Mouse (Mus musculus): ENCODE measurements around the gene Miga1. TPM values are rescaled to one million over a fixed set of nuclear protein-coding genes. Genes with fewer than 3 reads are reported as not detected.

The Miga1 gene
- 10 to 100 TPM; 17.2 to 17.7 TPM for total RNA-seq (2021)

DNA sequence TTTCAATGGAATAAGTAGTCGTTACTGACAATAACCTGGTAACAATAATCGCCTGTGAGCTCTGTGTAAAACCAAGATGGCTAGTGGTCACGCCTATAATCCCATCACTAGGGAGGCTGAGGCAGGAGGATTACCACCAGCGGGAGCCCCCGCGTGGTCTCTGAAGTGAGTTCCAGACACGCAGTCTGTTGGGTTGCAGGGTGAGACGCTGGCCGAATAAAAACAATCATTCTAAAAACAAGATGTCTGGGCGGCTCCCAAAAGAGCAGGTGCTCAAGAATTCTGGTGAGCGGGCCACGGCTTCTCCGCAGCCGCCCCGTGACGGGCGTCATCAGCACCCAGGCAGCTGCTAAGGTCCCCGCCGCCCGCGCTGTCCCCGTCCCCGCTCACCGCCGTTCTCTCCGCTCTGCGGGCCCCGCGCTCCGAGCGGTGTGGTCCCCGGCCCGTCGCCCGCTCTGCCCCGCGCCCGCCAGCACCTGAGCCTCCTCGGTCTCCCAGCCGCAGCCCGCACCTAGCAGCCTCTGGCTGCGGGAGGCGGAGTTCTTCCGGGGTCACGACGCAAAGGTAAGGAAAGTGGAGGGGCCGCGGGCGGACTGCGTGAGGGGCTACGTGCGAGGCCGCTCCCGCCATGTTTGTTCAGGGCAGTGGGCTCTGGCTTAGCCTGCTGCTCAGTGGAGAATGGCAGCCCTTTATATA is at the start of gene Miga1:
Gene Miga1, minus strand, starts transcription at position 546 of the 696 bp plus-strand sequence.
- peak; percentile 82 for DNase-seq

DNA sequence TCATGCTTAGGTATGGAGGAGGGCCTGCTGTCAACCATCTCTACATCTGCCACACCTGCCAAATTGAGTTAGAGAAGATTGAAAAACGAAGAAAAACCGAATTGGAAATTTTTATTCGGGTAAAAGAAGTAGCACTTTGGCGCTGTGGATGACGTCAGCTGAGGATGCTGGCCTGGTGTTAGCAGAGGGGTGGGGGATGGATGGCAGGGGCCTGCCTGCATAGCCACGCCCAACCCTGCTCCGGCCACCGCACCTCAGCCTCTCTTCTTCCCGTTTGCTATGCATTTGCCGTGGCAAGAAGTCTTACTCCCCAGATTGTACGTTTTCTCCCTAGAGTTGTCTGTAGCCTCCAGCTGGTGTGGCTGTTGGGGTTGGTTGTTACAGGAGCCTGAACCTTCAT is 43.9 kb upstream of the Miga1 start:
- no peak for DNase-seq

DNA sequence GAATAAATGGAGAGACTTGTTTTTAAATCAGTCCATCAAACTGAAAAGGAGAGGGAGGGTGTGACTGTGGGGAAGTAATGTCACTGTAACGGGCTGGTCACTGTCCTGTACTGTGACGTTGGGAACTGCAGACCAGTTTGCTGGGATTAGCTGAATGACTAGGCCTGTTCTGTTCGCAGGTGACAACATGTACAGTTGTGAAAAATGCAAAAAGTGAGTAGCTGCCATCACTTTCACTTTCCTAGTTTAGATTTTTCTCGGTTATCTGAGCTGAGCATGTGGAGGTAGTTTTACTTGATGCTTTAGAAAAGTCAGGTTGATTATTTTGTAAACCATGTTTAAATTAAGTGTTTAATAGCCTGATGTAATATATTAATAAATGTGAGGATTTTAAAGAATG is 35.9 kb upstream of the Miga1 start:
- DNase-seq = no peak

DNA sequence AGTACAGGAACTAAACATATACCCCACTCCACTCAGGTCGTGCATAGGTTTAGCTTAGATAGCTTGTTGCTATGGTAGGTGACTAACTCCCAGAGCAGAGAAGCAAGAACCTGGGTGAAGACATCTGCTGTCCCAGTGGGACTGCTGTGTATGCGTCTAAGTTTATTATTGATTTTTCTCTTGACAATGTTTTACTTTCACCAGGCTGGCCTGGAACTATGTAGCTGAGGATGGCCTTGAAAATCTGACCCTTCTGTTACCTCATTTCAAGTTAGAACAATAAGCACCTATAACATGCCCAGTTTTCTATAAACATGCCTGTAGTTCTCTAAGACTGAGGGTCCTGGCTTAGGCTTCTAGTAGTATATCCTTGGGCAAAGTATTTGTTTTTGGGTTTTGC is 24.0 kb upstream of the Miga1 start:
- no peak for DNase-seq

DNA sequence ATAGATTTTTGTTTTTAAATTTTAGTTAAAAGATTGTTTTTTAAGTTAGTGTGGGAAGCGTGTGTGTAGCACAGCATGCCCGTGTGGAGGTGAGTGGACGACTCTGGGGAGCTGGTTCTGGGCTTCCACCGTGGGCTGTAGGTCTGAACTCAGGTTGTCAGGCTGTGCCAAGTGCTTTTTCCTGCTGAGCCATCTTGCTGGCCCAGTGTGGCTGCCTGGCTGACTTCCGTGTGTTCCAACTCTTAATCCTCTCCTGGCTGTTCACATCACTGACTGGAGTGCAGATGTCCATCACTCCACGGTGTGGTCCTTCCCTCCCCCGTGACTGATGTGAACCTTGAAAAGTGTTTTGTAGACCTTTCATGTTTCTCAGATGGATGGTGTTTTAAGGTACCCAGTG is 18.9 kb upstream of the Miga1 start:
- no peak for DNase-seq

DNA sequence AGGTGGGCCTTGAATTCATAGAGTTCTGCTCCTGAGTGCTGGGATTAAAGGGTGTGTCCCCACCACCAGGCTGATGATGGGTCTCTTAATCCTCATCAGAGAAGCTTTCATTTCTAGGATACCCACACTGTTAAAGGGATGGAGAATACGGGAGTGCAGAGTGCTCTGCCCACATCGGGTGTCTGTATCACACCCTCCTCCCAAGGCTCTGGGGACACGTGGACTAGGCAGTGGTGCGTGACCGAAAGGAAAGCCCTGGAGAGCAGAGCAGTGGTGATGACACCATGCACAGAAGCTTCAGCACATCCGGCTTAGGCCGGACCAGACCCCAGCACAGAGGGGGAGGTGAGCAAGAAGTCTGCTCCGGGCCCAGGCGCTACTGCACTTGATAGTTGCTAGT is 16.5 kb upstream of the Miga1 start:
- no peak for DNase-seq

DNA sequence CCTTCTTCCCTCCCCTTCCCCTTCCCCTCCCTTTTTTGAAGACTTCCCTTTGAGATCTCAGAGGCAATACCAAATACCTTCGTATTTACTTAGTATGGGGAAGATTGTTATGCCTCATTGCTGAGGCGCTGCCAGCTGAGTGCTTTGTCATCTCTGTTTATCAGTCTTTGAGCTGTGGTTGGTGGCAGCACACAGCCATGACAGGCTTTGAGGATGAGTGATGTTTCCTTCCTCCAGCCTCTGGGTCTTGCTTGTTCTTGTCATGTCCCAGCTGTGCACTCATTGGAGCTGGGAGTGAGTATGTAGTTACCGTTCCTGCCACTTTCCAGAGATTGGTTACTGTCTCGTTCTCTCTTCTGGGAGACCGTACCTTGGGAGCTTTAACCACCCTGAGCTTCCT is 15.2 kb upstream of the Miga1 start:
- DNase-seq = no peak

DNA sequence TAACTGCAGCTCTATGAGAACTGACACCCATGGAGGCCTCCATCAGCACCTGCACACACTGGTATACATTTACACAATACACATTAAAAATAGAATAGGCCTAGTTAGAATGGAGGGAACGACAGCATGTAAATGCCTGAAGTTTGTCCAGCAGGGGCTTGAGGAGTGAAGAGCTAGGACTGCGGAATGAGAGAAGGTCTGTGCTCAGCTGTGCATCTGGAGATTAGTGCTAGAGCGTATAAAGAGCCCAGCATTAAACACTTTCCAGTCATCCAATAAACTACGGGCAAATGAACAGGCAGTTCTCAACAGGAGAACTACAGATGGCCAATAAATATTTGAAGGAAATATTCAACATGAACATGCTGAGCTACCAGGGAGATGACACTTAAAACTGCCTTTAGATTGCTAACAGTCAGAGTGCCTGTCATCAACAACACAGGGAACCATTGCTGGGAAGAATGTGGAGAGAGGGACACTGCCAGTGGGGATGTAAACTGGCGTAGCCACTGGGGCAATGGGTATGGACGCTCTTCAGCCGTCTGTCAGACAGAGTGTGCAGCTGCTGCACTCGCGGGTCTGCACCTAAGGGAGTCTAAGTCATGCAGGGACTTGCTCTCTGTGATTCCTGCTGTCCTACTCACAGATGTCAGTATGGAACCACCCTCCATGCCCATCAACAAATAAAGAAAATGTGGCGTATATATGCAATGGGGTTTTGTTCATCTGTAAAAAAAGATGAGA is 13.4 kb upstream of the Miga1 start:
- no peak for DNase-seq

DNA sequence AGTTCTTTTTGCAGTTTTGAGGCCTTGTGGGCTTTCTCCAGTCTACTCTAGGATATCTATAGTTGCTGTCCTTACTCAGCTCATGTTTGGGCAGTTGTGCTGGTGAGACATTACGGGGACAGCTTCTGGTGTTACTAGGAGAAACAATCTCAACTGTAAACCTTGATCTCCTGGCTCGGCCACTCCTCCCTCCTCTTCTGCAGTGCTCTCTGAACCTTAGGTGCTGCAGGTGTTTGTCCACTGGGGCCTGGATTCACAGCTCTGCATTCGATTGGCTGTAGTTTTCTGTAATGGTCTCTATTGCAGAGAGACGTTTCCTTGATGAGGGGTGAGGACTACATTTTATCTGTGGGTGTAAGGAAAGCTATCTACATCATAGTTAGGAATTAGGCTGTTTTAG is 12.1 kb upstream of the Miga1 start:
- no peak for DNase-seq

DNA sequence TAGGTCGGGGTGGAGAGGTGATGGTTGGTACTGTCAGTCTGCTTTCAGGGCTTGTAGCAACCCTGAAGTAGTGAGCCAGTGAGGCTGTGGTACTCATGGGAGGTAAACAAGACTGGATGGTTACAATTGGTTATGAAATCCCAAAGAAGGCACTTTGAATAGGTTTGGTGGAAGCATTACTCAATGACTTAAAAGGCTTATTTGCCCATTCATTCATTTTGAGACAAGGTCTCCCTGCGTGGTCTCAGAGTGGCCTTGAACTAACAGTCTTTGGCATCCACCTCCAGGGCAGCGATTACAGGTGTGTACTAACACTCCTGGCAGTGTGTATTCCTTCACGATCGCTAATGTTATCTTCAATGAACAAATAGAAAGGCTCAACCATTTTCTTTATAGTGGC is 10.8 kb upstream of the Miga1 start:
- DNase-seq = no peak

DNA sequence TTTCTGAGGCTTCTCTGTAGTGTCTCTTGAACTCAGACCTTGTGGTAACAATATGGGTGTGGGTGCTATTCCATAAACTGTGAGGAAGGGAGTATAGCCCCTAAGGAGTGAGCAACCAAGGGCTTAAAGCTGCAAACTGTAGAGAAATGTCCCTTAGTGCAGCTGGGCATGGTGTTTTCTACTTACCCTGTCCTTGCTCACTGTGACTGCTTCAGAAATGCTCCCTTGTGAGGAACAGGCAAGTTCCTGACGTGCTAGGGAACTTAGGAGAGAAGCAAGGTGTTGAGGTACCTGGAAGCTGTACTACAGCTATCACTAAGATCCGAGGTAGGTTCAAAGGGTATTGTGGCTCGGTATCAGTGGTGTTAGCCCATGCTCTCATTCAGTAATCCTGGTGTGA is 10.2 kb upstream of the Miga1 start:
- DNase-seq = no peak

DNA sequence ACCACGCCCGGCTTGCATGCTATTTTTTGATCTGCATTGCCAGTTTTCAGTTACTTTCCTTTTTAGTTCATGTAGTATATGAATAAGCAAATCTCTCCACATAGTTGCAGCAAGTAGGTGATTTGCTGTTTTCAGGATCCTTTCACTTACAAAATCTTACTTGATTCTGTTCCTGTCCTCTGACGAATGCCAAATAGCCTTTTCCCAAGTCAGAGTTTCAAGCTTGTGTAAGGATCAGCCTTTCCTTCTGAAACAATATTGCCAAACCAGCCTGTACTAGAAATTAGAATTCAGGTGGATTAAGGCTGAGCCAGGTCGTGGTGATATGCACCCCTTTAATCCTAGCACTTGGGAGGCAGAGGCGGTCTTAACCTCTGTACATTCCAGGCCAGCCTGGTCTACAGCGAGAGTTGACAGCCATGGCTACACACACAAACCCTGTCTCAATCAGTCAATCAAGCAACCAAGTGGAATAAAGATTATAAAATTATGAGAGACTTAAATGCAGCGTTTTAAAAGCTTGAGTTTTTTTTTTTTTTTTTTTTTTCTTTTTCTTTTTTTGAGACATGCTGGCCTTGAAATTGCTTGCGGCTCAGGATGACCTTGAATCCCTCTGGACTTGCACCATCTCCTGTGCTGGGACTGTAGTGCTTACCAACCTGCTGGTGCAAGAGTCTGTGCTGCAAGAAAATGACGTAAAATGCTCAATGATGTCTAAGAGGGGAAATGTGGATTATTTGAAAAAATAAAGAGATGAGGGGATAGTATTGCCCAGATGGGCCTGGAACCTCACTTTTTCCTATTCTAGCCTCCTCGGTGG is 8.0 kb upstream of the Miga1 start:
- DNase-seq = no peak

DNA sequence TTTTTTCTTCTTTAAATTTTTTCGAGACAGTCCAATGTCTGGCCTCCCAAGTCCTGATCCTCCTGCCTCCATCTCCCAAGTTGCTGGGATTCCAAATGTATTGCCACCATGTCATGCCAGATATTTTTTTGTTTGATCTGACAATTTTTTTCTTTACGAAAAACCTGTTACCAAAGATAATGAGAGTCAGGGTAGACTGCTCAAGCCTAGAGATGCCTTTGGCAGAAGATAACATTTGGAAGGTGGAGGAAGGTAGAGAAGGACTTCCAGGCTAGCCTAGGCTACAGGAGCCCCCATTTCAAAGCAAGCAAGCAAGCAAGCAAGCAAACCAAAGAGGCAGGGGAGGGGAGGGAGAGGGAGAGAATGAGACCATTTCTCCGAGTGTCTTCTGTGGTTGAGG is 7.0 kb upstream of the Miga1 start:
- no peak for DNase-seq

DNA sequence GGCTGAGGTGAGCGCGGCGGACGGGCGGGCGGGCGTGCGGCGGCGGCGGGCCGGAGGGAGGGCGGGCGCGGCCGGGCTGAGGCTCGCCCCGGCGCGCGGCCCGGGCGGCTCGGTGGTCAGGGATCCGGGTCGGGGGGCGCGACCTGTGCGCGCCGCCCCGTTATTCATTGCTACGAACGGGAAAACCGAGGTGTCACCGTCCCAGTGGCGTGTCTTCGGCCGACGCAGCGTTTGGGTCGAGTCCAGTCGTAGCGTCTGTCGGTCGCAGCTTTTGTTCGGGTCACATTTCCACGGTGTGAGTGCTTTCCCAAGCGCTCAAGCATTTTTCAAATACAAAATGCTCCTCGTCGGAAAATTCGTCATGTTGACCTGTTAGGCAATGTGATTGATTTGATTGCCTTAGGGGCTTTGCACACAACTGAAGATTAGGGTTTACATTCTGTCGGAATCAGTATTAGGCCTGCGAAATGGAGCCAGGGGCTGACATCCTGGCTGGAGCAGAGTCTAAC is 6.5 kb upstream of the Miga1 start:
- peak; percentile 54 for DNase-seq

DNA sequence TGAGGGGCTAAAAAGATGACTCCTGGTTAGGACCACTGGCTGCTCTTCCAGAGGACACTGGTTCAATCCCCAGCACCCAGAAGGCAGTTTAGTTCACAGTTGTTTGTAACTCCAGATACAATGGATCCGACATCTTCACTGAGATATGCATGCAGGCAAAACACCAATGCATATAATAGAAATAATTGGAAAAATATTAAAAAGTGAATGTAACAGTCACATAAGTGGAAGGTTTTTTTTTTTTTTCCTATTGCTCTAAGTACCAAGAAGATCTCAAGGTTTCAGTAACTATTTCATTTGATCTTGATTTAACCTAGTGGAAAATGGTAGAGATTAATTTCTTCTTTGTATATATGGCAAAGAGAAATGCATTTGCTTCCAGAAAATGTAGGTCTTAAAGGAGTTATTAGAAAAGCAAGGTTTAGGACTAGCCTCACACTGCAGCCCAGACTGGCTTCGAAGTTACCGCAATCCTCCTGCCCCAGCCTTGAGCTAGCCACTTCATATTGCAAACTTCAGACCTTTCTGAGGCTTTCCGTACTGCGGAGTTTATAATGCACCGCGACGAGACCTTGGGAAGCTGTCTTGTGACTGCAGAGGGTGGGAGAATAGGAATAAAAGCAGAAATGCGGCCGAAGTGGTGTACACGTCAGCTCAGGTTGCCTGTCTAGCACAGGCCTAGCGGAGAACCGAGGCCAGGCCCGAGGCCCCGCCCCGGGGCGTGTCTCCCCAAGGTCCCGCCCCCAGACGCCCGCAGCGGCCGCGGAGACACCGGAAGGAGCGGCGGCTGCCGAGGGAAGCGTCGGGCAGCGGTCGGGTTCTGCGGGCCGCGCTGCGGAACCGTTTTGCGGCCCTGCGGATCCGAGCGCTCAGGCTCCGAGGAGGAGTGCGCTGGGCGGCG is 5.8 kb upstream of the Miga1 start, which contains the start of gene Usp33:
Gene Usp33, plus strand, starts transcription at position 747 of the 901 bp plus-strand sequence.
- DNase-seq = peak; percentile 97

DNA sequence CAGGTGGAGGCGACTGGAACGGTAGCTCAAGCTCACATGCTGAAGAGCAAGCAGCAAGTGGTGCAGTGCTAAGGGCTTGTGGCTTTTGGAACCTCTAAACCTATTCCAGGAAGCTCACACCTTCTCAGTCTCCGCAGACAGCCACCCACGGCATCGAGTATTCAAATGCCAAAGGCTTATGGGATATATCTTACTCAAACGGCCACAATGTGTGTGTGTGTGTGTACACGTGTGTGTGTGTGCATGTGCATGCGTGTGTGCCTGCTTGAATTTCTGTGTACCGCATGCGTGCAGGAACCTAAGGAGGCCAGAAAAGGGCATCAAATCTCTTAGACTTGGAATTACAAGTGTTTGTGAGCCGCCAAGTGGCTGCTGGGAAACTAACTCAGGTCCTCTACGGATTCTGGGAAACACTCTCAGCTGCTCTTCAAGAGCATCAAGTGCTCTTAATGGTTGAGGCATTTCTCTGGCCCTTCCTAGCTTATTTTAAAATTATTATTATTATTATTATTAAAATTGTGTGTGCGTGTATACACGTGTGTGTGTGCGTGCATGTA is 2.8 kb upstream of the Miga1 start:
- DNase-seq = no peak

DNA sequence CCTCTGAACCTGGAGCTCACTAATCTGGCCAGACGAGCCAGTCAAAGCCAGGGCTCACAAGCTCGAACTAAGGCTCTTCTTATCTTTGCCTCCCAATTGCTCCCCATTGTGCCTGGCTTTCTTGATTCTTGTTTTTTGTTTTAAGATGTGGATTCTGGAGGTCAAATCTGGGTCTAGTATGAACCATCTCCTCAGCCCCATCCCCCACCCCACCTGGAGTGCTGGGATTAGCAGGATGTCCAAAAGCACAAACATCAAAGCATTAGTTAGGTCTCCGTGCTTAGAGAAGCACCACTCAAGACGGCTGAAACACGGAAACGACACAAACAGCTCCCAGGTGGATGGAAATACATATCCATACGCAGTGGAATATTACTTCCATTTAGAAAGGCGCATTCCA is 4.1 kb downstream of the Miga1 start:
- DNase-seq = no peak

DNA sequence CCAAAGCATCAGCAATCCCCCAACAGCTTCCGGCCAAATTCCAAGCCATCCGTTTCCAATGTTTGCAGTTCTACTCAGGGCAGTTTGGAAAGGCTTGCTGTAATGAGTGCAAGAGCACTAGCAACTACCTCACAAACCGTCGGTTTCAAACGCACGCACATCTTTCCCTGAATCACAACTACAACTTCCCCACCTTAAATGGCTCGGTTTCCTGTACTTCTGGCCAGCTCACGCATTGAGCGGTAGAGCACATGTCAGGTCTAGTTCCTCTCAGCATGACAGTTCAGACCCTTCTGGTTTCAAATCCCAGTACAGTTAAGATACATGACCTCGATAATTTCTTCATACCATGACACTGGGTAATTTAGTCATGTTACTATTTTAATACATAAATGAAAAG is 6.6 kb downstream of the Miga1 start:
- DNase-seq = no peak

DNA sequence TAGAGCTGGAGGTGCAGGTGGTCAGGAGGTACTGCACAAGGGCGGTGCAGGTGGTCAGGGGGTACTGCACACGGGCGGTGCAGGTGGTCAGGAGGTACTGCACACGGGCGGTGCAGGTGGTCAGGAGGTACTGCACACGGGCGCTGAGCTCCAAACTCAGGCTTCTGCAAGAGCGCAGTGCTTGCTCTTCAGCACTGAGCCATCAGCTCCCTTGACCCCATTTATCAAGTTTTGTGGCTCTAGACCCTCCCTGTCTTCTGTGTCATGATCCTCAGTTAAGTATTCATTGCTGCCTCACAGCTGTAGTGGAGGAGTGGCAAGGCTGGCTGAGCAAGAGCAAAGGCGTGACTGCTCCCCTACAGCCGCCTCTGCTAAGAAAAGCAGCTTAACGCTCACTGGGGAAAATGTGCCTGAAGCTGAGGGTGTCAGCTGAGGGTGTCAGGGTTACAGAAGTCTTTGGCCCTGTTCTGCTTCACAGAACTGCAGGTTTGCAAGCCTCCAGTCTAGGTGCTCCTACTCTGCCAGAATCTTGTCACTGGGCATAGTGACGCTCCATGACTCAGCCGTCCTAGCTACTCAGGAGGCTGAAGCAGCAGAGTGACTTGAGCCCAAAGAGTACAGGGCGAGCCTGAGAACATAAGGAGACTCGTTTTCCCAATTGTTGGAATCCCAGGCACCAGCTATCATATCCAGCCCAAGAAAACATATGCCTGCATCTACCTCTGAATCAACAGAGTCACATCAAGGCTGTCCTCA is 7.5 kb downstream of the Miga1 start:
- no peak for DNase-seq

DNA sequence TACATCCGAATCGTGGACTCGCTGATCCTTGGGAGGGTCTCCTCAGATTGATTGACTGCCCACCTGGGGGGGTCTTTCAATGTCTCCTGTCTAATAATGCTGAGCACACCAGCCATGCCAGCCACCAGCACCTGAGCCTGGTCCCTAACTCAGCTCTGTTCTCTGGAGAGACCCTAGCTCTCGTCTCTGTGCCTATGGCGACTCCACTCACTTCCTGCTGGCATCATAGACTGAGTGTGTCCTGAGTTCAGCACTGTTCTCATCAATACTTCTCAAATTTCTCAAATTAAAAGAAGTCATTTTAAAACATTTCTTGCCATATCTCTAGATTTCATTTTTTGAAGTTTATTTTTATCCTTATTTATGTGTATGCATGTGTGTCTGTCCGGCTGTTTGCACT is 8.1 kb downstream of the Miga1 start:
- no peak for DNase-seq

Measured in heart, postnatal 4 days (tissue).